Mouse (Mus musculus) kidney, adult 10 weeks (tissue): Measurements from ENCODE around the gene Rnf11. TPM values are rescaled to one million over a fixed set of nuclear protein-coding genes. Genes with fewer than 3 reads are reported as not detected.

ENCODE experiments used
- polyA plus RNA-seq: library from polyadenylated mRNA; stranded (reverse); fragments of 350-450 nt; fragmentation: Illumina TruSeq; extraction: RNeasy Lipid Tissue Mini Kit (QIAGEN cat#74804); gene quantifications from one replicate; pipeline ENCODE4 v1.2.3, GENCODE M21; 2014; ENCODE audit warnings: low read depth, low replicate concordance

Rnf11 gene
- 533 TPM for polyA plus RNA-seq

GRCm38 (mm10) chr4:109484621-109485020 is at the start of gene Rnf11:
Gene Rnf11 (minus strand): TSS chr4:109484728.

GRCm38 (mm10) chr4:109531111-109531510 is 46.6 kb upstream of the Rnf11 start, which contains the start of gene 4930522H14Rik:
Gene 4930522H14Rik (minus strand): TSS chr4:109531297.

GRCm38 (mm10) chr4:109406486-109407175 is 77.9 kb downstream of the Rnf11 start, which contains the start of gene Ttc39a:
Gene Ttc39a (plus strand): TSS chr4:109406623.

Other genes with a start within 250 kb of the Rnf11 start
- 110 TPM for gene Eps15, start 204.5 kb downstream of the Rnf11 start, polyA plus RNA-seq
- 0.97 TPM for gene Ttc39a, start 78.1 kb downstream of the Rnf11 start, polyA plus RNA-seq
- gene 4930522H14Rik, start 46.6 kb upstream of the Rnf11 start, polyA plus RNA-seq: not detected
- 7.2 TPM for gene Cdkn2c, start 182.5 kb upstream of the Rnf11 start, polyA plus RNA-seq
- gene Faf1, start 191.9 kb upstream of the Rnf11 start, polyA plus RNA-seq: 90.1 TPM